Mouse (Mus musculus): ENCODE data around the gene Clptm1. TPM values are rescaled to one million over a fixed set of nuclear protein-coding genes. Genes with fewer than 3 reads are reported as not detected.
"Not testable (repeated sequence)": the region's sequence is repeated elsewhere in the genome, so short reads cannot be mapped to it uniquely, and the experiment has no call there.

Gene Clptm1
- polyA plus RNA-seq, 1 experiment from 2014 or later = 98.6 TPM

DNA sequence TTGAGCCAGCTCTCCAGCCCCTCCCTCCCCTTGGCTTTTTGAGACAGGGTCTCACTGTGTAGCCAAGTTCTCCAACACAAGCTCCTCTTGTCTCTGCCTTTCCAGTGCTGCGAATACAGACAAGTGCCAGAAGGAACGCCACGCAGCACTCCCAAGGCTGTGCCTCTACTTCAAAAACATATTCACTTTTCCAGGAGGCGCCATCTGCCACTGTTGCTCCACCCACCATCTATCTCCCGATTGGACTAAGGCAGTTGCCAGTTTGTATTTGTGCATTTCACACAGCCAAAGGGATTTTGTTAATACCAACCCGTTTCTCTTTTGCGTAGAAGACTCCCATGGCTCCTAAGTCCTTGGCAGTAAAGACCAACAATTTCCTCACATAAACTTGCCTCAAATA lies 44.0 kb downstream of the Clptm1 start:
- H3K36me3 ChIP-seq (ENCODE audit: control insufficient read depth, insufficient read depth, low read length) = no peaks in the 10 kb centered on the region
- no peaks in the 10 kb centered on the region for H3K9me3 ChIP-seq (ENCODE audit: control insufficient read depth, low read length)
- no peak overlapping the region for H3K4me2 ChIP-seq (ENCODE audit: low read length)
- no peak overlapping the region for H3K9ac ChIP-seq (ENCODE audit: low read length)
- H3K4me1 ChIP-seq (ENCODE audit: control insufficient read depth in 2 of 2, insufficient read depth in 2 of 2, low read length in 2 of 2) = peaks cover 4% of the 10 kb centered on the region in 2 experiments; a peak in 3 of 4 replicates
- no peak overlapping the region for H3K27ac ChIP-seq (replicated peaks in 1 of 2; ENCODE audit: control insufficient read depth in 1 of 2, insufficient read depth in 1 of 2, low read depth in 2 of 2, low read length in 2 of 2)
- no peak for ATAC-seq (ENCODE audit: insufficient number of reproducible peaks, insufficient read depth, low FRiP score, low read depth)
- peaks cover 8% of the 10 kb centered on the region; the same call in 1 of the 2 replicates for H3K27me3 ChIP-seq (ENCODE audit: control insufficient read depth, insufficient read depth, low read length)
- 90% methylated on average over 7 of the region's 7 CpGs for WGBS
- no peak overlapping the region for H3K4me3 ChIP-seq (ENCODE audit: control insufficient read depth in 1 of 2, insufficient read depth in 1 of 2, low read depth in 1 of 2, low read length in 2 of 2)

DNA sequence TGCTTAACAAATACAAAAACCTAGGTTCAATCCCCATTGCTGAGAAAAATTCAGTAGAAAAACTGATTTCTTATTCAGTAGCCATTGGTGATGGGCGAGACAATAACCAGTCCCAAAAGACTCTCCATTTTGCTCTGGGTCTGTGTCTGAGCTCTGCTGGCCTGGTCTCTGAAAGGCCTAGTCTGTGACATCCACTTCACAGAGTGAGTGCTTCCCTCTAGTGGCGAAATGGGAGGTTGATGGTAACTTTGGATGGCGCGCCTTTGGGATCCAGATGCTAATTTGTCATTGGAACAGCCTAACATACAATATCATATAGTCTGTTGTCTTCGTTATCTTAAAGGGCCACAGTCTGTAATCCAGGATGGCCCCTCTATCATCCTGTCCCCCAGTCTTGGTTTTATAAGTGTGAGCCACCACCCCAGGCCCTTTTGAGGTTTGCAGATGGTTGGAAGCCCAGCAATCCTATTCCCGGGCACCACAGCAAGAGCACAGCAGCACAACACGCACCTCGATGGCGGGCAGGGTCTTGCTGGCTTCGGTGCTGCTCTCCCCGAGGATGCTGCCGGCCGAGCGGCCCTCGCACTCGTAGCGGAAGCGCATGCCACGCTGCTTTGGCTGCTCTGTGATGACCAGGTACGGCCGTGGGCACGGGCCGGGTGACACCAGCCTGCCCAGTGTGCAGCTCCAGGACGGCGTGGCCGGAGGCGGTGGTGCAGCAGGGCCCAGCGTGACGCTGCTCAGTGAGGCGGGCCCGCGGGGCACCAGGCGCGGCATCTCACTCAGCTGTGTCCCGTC lies 45.6 kb downstream of the Clptm1 start:
- peaks cover 8% of the 10 kb centered on the region; the same call in 1 of the 2 replicates for H3K27me3 ChIP-seq (ENCODE audit: control insufficient read depth, insufficient read depth, low read length)
- peak overlapping the region; percentile 29 to 33 for H3K4me3 ChIP-seq (ENCODE audit: control insufficient read depth in 1 of 2, insufficient read depth in 1 of 2, low read depth in 1 of 2, low read length in 2 of 2)
- H3K9ac ChIP-seq (ENCODE audit: low read length) = peak overlapping the region; percentile 62
- peaks cover 12% of the 10 kb centered on the region for H3K36me3 ChIP-seq (ENCODE audit: control insufficient read depth, insufficient read depth, low read length)
- H3K27ac ChIP-seq (replicated peaks in 1 of 2; ENCODE audit: control insufficient read depth in 1 of 2, insufficient read depth in 1 of 2, low read depth in 2 of 2, low read length in 2 of 2) = no peak overlapping the region
- H3K9me3 ChIP-seq (ENCODE audit: control insufficient read depth, low read length) = no peaks in the 10 kb centered on the region
- peaks cover 4% of the 10 kb centered on the region in 2 experiments; a peak in 3 of 4 replicates for H3K4me1 ChIP-seq (ENCODE audit: control insufficient read depth in 2 of 2, insufficient read depth in 2 of 2, low read length in 2 of 2)
- H3K4me2 ChIP-seq (ENCODE audit: low read length) = peak overlapping the region; percentile 69
- ATAC-seq (ENCODE audit: insufficient number of reproducible peaks, insufficient read depth, low FRiP score, low read depth) = peak; percentile 38
- WGBS = 7% methylated on average over 35 of the region's 35 CpGs

- Histone ChIP-seq H3K4me1 (ENCODE audit: control insufficient read depth in 2 of 2, insufficient read depth in 2 of 2, low read length in 2 of 2) (peaks cover 4% of the 10 kb centered on the region in 2 experiments; a peak in 3 of 4 replicates), H3K9me3 (ENCODE audit: control insufficient read depth, low read length) (no peaks in the 10 kb centered on the region), H3K27ac (replicated peaks in 1 of 2; ENCODE audit: control insufficient read depth in 1 of 2, insufficient read depth in 1 of 2, low read depth in 2 of 2, low read length in 2 of 2) (no peak overlapping the region), H3K4me3 (ENCODE audit: control insufficient read depth in 1 of 2, insufficient read depth in 1 of 2, low read depth in 1 of 2, low read length in 2 of 2) (no peak overlapping the region), H3K4me2 (ENCODE audit: low read length) (no peak overlapping the region), H3K27me3 (ENCODE audit: control insufficient read depth, insufficient read depth, low read length) (peaks cover 8% of the 10 kb centered on the region; the same call in 1 of the 2 replicates), H3K9ac (ENCODE audit: low read length) (no peak overlapping the region), H3K36me3 (ENCODE audit: control insufficient read depth, insufficient read depth, low read length) (peaks cover 23% of the 10 kb centered on the region)
- no peak for ATAC-seq (ENCODE audit: insufficient number of reproducible peaks, insufficient read depth, low FRiP score, low read depth)
- 82% methylated on average over 12 of the region's 12 CpGs for WGBS
Observed at GRCm38 (mm10) chr7:19615036-19615577, 49.7 kb downstream of the Clptm1 start.

GRCm38 (mm10) chr7:19610969-19611368 lies 53.9 kb downstream of the Clptm1 start:
- H3K36me3 ChIP-seq (ENCODE audit: control insufficient read depth, insufficient read depth, low read length) = peaks cover 24% of the 10 kb centered on the region
- no peak overlapping the region for H3K4me3 ChIP-seq (ENCODE audit: control insufficient read depth in 1 of 2, insufficient read depth in 1 of 2, low read depth in 1 of 2, low read length in 2 of 2)
- no peak overlapping the region for H3K4me2 ChIP-seq (ENCODE audit: low read length)
- WGBS = 77% methylated on average over 5 of the region's 5 CpGs
- ATAC-seq (ENCODE audit: insufficient number of reproducible peaks, insufficient read depth, low FRiP score, low read depth) = no peak
- H3K9ac ChIP-seq (ENCODE audit: low read length) = no peak overlapping the region
- H3K27me3 ChIP-seq (ENCODE audit: control insufficient read depth, insufficient read depth, low read length) = no peaks in the 10 kb centered on the region
- H3K4me1 ChIP-seq (ENCODE audit: control insufficient read depth in 2 of 2, insufficient read depth in 2 of 2, low read length in 2 of 2) = no peaks in the 10 kb centered on the region
- H3K9me3 ChIP-seq (ENCODE audit: control insufficient read depth, low read length) = no peaks in the 10 kb centered on the region
- H3K27ac ChIP-seq (replicated peaks in 1 of 2; ENCODE audit: control insufficient read depth in 1 of 2, insufficient read depth in 1 of 2, low read depth in 2 of 2, low read length in 2 of 2) = no peak overlapping the region

GRCm38 (mm10) chr7:19609641-19610332 lies 55.0 kb downstream of the Clptm1 start:
- H3K4me3 ChIP-seq (ENCODE audit: control insufficient read depth in 1 of 2, insufficient read depth in 1 of 2, low read depth in 1 of 2, low read length in 2 of 2) = no peak overlapping the region
- H3K9me3 ChIP-seq (ENCODE audit: control insufficient read depth, low read length) = no peaks in the 10 kb centered on the region
- no peak overlapping the region for H3K27ac ChIP-seq (replicated peaks in 1 of 2; ENCODE audit: control insufficient read depth in 1 of 2, insufficient read depth in 1 of 2, low read depth in 2 of 2, low read length in 2 of 2)
- ATAC-seq (ENCODE audit: insufficient number of reproducible peaks, insufficient read depth, low FRiP score, low read depth) = no peak
- no peaks in the 10 kb centered on the region for H3K27me3 ChIP-seq (ENCODE audit: control insufficient read depth, insufficient read depth, low read length)
- no peaks in the 10 kb centered on the region for H3K4me1 ChIP-seq (ENCODE audit: control insufficient read depth in 2 of 2, insufficient read depth in 2 of 2, low read length in 2 of 2)
- H3K9ac ChIP-seq (ENCODE audit: low read length) = no peak overlapping the region
- WGBS = 83% methylated on average over 10 of the region's 12 CpGs
- peaks cover 17% of the 10 kb centered on the region for H3K36me3 ChIP-seq (ENCODE audit: control insufficient read depth, insufficient read depth, low read length)
- H3K4me2 ChIP-seq (ENCODE audit: low read length) = no peak overlapping the region

DNA sequence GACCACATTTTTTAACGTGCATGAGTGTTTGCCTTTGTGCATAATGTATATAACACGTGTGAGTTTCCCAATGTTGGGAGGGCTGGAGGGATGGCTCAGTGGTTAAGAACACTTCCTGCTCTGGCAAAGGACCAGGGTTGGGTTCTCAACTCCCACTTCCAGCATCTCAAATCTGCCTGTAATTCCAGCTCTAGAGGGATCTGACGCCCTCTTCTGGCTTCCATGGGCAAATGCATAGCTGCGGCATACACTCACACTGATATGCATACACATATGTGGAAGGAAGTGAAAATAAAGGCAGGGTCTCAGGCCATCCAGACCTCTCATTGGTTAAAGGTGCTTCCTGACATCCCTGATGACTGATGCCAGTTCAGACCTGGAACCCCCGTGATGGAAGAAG lies 57.5 kb downstream of the Clptm1 start:
- H3K36me3 ChIP-seq (ENCODE audit: control insufficient read depth, insufficient read depth, low read length) = peaks cover 13% of the 10 kb centered on the region
- H3K4me1 ChIP-seq (ENCODE audit: control insufficient read depth in 2 of 2, insufficient read depth in 2 of 2, low read length in 2 of 2) = peaks cover 3 to 15% of the 10 kb centered on the region in 2 experiments
- H3K9me3 ChIP-seq (ENCODE audit: control insufficient read depth, low read length) = no peaks in the 10 kb centered on the region
- H3K9ac ChIP-seq (ENCODE audit: low read length) = no peak overlapping the region
- 79% methylated on average over 5 of the region's 5 CpGs for WGBS
- H3K27me3 ChIP-seq (ENCODE audit: control insufficient read depth, insufficient read depth, low read length) = no peaks in the 10 kb centered on the region
- H3K4me3 ChIP-seq (ENCODE audit: control insufficient read depth in 1 of 2, insufficient read depth in 1 of 2, low read depth in 1 of 2, low read length in 2 of 2) = no peak overlapping the region
- no peak for ATAC-seq (ENCODE audit: insufficient number of reproducible peaks, insufficient read depth, low FRiP score, low read depth)
- H3K27ac ChIP-seq (replicated peaks in 1 of 2; ENCODE audit: control insufficient read depth in 1 of 2, insufficient read depth in 1 of 2, low read depth in 2 of 2, low read length in 2 of 2) = no peak overlapping the region
- H3K4me2 ChIP-seq (ENCODE audit: low read length) = no peak overlapping the region

DNA sequence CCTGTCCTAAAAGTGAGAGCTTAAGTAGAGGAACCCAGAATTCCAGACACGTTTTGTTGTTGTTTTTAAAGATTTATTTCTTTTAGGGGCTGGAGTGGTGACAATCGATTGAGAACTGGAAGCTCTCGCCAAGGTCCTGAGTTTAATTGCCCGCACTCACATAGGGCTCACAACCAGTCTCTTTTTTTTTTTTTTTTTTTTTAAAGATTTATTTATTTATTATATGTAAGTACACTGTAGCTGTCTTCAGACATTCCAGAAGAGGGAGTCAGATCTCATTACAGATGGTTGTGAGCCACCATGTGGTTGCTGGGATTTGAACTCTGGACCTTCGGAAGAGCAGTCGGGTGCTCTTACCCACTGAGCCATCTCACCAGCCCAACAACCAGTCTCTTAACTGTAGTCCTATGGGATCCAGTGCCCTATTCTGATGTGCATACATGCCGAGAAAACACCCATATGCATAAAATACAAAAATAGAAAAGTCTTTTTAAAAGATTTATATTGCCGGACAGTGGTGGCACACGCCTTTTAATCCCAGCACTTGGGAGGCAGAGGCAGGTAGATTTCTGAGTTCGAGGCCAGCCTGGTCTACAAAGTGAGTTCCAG lies 60.1 kb downstream of the Clptm1 start:
- Histone ChIP-seq H3K36me3 (ENCODE audit: control insufficient read depth, insufficient read depth, low read length) (peaks cover 32% of the 10 kb centered on the region), H3K4me3 (ENCODE audit: control insufficient read depth in 1 of 2, insufficient read depth in 1 of 2, low read depth in 1 of 2, low read length in 2 of 2) (peak overlapping the region; percentile 91 to 93), H3K4me1 (ENCODE audit: control insufficient read depth in 2 of 2, insufficient read depth in 2 of 2, low read length in 2 of 2) (peaks cover 6 to 21% of the 10 kb centered on the region in 2 experiments), H3K4me2 (ENCODE audit: low read length) (peak overlapping the region; percentile 94)
- not testable (repeated sequence) for H3K9me3 ChIP-seq (ENCODE audit: control insufficient read depth, low read length); H3K27me3 ChIP-seq (ENCODE audit: control insufficient read depth, insufficient read depth, low read length); H3K9ac ChIP-seq (ENCODE audit: low read length); ATAC-seq (ENCODE audit: insufficient number of reproducible peaks, insufficient read depth, low FRiP score, low read depth); H3K27ac ChIP-seq (replicated peaks in 1 of 2; ENCODE audit: control insufficient read depth in 1 of 2, insufficient read depth in 1 of 2, low read depth in 2 of 2, low read length in 2 of 2)
- WGBS = 60% methylated on average over 10 of the region's 10 CpGs
